Mouse (Mus musculus): Measurements from ENCODE around the gene Mms19.
A peak's percentile ranks its signal among the peaks of the same experiment; 100 is the strongest.

The Mms19 gene

DNA sequence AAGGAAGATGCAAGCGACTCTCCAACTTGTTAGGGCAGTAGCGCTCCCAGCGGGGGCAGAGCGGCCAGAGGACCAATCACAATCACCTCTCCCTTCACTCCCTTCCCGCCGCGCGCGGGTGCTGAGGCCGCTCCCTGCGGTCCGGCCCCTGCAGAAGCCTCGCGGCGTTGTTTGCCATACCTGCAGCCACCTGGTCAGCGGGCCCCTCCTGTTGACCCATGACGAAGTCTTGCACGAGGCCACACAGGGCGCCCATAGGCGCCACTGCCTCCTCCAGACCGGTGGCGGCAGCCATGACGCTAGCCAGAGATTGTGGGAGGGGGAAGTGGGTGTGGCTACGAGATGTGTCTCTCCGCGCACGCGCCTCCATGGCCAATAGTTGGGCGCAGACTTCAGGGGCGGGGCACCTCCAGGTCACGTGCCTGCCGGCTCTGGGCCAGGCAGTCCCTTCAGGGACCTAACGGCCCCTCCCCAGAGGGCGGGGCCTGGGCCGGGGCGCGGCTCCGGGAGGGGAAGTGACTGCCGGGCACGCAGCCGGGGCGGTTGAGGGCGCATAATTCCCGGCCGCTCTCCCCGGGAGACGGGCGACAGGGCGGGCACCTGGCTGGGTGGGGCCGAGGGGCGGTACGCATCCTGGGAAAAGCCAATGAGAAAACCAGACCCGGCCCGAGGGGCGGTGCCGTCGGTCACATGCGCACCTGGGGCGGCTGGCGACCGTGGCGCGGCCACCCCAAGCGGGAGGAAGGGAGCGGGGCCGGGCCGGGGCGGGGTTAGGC, at the start of gene Mms19:
Gene Mms19, minus strand, starts transcription at position 339 of the 776 bp plus-strand sequence.
- peak; percentile 99 for DNase-seq (ENCODE audit: low spot score in 2 of 2)

DNA sequence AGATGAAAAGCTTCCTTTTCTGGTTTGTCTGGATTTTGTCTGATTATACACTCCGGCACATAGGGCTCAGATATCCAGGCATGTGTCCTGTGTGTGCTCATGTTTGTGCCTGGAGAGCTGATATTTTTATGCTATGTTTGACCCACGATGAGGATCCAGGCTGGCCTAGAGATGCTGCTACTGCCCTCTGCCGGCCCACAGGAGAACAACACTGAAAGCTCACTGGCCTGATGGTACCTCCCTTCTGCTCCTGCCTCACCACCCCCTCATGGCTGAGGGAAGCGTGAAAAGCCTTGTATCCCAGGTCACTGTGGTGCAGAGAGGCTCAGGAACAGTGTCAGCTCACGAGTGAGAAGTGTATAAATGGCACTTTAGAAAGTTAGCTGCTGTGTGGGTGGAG, 45.2 kb upstream of the Mms19 start:
- peak; percentile 48 to 78 for DNase-seq (ENCODE audit: low spot score in 2 of 2)

DNA sequence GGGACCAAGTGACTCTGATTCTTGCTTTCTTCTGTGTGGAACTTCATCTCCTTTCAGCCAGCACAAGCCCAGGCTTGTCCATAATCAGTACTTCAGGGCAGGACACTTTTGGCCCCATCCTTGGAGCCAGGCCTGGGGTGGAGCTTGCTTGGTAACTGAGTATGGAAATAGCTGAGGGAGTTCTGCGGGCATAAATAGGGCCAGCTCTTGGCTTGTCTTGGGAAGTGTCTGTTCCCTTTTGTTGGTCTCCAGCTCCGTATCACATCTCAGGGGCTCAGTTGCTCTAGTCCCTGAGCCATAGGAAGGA, 41.5 kb upstream of the Mms19 start:
- no peak for DNase-seq (ENCODE audit: low spot score in 2 of 2)

- no peak for DNase-seq (ENCODE audit: low spot score in 2 of 2)
Observed at GRCm38 (mm10) chr19:42021681-42022541, 41.0 kb upstream of the Mms19 start.

DNA sequence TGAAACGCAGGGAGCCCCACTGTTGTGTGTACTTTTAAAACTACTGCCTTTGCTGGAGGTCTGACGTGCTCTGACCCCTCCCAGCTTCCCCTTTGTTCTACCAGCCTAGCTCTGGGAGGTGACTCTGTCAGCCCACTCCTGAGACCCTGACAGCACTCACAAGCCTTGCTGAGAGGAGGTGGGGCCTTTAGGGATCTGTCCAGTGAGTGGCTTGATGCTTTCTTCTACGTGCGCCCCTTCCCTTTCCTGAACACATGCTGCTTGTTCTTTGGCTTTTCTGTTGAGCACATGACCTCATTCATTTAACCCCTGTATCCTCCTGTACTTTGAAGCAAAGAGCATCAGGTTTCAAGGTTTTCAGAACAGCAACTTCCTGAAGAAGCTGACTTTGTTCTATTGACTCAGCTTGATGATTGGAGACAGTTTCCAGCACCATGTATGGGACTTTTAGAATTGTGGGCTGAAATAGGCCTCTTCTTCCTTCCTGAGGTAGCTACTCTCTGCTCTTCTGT, 38.1 kb upstream of the Mms19 start:
- DNase-seq (ENCODE audit: low spot score in 2 of 2), result no peak

DNA sequence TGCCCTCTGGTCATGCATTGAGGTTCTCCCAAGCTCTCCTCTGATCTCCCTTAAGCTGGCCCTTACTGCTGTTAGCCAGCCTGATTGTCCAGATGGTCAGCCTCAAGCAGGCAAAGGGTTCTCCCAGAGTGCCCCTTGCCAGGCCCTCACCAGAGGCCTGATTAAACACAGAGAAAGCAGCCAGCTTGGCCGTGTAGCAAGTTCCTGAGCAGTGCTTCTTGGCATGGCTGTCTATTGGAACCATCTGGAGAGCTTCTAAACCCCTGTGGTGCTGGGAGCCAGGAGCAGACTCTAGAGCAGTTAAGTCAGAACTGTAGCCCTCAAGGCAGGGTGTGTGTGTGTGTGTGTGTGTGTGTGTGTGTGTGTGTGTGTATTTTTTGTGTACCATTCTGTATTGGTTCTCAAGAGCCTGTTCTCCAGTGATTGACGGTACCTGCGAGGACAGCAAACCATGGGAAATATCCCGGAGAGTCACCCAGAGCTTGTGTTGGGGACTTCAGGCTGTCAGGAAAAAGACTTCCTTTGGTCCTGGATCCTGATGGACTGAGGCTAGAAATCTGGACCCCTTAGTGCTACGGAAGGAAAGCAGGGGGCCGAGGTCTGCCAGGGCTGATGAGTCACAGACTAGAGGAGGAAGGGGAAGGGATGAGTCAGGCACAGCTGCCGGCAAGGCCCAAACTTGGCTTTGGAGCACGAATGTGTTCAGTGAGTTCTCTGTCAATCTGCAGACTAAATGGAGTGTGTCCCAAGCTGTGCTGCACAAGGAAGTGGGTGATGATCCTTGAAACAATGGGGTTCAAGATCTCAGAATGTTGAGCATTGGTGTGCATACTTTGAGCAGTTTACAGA, 36.7 kb upstream of the Mms19 start:
- DNase-seq (ENCODE audit: low spot score in 2 of 2), result peak; percentile 34 to 38

DNA sequence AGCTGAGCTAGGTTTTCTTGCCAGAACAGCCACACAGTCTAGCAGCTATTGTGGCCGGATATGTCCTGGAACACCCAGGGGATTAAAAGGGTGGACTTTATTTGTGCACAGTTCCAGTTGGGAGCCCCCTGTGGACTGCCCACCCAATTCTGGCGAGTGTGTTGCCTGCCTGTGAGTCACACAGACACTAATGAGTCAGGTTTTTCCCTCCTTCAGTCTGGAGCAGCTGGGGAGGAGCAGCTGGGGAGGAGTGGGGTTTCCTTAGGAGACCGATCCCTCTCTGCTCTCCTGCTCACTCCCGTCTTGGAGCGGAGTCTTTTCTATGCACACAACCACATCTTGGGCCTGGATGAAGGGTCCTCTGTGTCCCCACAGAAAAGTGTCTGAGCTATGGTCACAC, 35.9 kb upstream of the Mms19 start:
- peak in 1 of 2 experiments; percentile 39 for DNase-seq (ENCODE audit: low spot score in 2 of 2)

DNA sequence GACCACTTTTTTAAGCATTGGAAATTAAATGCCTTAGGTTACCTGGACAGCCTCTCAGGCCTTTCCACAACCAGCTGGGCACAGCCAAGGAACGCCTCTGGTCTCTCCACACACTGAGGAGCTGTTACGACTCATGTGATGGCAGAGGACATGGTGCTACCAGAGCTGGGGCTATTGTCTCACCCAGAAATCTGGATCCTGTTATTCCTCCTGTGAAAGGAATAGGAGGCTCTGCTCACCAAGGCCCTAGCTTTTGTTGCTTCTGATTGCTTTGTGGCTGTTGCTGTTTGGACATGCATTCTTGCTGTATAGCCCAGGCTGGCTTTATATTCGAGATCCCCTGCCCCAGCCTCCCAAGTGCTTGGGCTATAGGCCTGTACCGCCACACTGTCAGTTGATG, 35.3 kb upstream of the Mms19 start:
- no peak for DNase-seq (ENCODE audit: low spot score in 2 of 2)

DNA sequence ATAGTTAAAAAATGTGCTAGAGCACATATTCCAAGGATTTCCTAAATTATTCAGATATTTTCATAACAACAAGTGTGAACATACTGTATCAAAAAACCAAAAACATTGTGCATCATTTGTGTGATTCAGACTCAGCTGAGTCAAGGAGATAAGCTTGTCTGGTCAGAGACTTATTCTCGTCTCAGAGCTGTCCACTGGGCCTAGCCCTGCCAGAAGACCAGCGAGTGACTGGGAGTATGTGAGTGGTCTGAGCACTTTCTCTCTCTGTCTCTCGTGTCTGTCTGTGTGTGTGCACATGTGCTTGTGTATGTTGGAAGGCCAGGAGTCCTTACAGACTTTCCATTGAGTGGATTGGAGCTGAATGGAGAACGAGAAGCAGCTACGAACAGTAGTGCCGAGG, 34.0 kb upstream of the Mms19 start:
- DNase-seq (ENCODE audit: low spot score in 2 of 2), result no peak

GRCm38 (mm10) chr19:42014231-42014825, 33.4 kb upstream of the Mms19 start:
- no peak for DNase-seq (ENCODE audit: low spot score in 2 of 2)

GRCm38 (mm10) chr19:42011123-42011522, 30.2 kb upstream of the Mms19 start:
- no peak for DNase-seq (ENCODE audit: low spot score in 2 of 2)

DNA sequence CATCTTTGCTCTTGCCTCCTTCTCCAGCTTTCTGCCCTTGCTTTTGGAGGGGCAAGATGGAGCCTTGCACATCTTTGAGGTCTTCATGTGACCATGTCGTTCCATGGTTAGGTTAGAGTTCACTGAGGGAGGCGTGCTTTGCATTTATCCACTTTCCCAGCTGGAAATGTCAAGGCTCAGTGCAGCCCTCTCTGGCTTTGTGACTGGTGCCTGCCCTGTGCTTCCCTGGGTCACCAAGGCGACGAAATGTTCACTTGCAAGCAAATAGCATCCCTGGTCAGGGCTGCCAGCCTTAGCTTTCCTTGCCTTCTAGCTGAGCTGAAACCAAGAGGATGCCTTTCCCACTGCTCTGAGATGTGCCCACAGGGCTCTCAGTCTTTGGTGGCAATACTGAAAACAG, 29.5 kb upstream of the Mms19 start:
- DNase-seq (ENCODE audit: low spot score in 2 of 2), result no peak

DNA sequence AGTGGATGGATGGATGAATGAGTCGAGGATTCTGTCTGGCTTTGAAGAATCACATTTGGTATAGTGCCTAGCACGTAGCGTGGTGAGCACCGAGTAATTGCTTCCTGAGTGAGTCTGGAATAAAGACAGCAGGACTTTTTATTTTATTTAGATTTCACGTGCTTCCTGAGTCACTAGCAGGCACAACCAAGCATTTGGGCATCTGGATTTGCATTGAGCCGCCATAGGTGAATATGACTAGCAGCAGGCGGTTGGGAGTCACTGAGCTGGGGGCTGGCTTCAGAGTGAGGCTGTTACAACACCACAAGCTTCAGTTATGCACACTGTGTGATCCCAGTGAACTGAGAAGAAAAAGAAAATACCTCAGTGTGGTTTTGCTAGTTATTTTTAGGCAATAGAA, 28.1 kb upstream of the Mms19 start:
- no peak for DNase-seq (ENCODE audit: low spot score in 2 of 2)

DNA sequence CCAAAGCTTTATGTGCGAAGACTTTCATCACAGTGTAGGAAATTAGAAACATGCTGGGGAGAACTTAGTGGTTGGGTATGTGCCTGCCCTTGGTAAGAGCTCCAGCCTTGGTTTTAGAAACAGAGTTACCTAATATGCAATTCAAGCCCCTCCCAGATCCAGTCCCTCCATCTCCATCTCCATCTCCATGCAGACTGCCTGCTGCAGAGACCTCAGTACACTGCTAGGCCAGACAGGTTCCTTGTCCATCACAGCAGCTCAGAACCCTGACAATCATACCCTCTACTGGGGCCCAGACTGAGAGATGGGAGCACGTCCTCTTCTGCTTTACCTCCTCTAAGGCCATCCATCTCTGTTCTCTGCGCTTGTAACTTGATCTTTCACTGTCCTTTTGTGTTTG, 27.6 kb upstream of the Mms19 start:
- no peak for DNase-seq (ENCODE audit: low spot score in 2 of 2)

DNA sequence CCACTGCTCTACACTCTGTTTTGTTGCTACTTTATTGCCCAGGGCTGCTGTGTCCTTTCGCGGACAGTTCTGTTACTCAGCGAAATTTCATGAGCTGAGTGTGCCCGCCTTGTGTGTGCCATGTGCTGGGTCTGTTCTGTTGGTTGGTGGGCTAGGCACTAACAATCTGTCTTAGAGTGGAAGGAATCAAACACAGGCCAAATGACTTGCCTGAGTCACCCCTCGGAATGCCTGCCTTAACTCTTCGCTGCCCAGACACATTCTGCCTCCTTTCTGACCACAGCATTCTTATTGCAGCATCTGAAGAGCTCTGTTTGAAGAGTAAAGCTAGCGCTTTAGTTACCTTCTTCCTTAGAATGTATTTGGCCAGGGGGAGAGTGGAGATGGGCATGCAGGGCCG, 25.6 kb upstream of the Mms19 start:
- DNase-seq (ENCODE audit: low spot score in 2 of 2), result no peak

- peak in 1 of 2 experiments; percentile 35 for DNase-seq (ENCODE audit: low spot score in 2 of 2)
Observed at GRCm38 (mm10) chr19:42005616-42006015, 24.7 kb upstream of the Mms19 start.

DNA sequence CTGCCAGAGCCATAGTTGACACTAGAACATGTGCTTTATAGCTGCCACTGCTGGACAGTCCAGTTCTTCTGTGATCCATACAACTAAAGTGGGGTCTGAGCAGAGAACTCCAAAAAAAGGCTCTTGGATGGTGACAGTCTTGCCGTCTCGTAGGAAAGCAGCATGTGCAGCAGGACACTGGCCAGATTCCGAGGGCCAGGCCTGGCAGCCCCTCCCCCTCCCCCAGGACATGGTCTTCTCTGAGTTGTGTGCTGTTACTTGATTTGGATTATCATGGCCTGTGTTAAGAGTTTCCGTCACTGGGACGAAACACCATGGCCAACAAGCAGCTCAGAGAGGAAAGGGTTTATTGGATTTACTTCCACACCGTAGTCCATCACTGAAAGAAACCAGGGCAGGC, 23.3 kb upstream of the Mms19 start:
- no peak for DNase-seq (ENCODE audit: low spot score in 2 of 2)

DNA sequence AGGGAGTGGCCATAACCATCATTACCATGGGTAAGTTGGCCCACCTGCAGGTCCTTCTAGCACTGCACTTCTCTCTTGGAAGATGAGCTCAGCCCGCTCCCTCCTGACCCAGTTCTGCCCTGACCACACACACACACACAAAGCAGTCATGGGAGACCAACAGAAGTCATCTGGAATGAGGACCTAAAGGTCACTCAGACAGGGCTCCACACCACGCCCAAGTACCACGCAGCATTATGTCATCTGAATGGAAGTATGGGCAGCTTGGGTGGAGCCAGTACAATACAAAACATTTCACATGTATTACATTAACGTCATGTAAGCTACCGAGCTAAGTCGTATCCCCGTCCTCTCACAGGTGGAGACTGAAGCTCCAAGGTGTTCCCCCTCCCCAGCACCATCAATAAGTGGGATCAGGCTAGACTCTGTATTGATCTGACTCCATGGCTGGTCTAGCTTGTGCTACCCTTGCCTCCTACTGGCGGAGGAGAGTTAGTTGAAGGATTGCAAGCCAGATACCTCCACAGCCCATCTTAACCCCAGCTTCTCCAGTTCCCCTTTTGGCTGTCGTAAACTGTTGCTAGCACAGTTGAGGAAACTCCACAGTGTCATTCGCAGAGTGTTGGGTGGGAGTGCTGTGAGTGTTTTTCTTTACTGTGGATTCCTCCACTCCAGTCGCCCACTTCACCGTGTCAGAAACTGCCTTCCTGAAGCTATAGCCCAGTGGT, 20.5 kb upstream of the Mms19 start:
- no peak for DNase-seq (ENCODE audit: low spot score in 2 of 2)

- no peak for DNase-seq (ENCODE audit: low spot score in 2 of 2)
Observed at GRCm38 (mm10) chr19:42000446-42000958, 19.5 kb upstream of the Mms19 start.

DNA sequence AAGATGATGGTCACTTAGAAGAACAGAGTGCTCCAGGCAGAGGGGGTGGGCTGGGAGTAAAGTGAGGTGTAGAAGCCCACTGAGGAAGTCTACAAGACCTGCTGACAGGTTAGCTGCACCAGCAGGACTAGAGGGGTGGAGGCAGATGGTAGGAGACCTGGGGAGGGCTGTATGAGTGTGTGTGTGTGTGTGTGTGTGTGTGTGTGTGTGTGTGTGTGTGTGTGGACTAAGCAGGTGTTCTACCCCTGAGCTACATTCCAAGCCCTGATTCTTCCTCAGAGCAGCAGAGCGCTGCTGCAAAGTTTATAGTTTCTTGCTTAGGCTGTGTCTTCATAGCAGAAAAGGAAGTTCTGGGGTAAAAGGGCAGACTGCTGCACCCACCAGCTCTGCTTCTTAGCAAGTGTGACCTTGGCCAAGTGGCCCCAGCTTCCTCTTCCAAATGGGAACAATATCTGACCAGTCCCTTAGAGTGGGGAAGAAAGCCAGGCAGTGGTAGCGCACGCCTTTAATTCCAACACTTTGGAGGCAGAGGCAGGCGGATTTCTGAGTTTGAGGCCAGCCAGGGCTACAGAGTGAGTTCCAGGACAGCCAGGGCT, 18.8 kb upstream of the Mms19 start:
- no peak for DNase-seq (ENCODE audit: low spot score in 2 of 2)
